Mouse (Mus musculus) regulatory T cell (primary cell): ENCODE data around the gene Cpxcr1.

Experiments used
- in situ Hi-C: fragments of 300-600 bp; cut with MboI, MseI; formaldehyde crosslinking; loops from one replicate; pipeline ENCODE4 v1.15.1; 2025; ENCODE audit warnings: high pct_unique_total_duplicates

Gene Cpxcr1

GRCm38 (mm10) chrX:116448644-116449043 lies at the start of gene Cpxcr1:
Gene Cpxcr1 (plus strand): TSS chrX:116448944.
- in situ Hi-C loops, result no loop called here
